9 mouse cellular contexts compared by ENCODE assay signal in the genomic region with DNA sequence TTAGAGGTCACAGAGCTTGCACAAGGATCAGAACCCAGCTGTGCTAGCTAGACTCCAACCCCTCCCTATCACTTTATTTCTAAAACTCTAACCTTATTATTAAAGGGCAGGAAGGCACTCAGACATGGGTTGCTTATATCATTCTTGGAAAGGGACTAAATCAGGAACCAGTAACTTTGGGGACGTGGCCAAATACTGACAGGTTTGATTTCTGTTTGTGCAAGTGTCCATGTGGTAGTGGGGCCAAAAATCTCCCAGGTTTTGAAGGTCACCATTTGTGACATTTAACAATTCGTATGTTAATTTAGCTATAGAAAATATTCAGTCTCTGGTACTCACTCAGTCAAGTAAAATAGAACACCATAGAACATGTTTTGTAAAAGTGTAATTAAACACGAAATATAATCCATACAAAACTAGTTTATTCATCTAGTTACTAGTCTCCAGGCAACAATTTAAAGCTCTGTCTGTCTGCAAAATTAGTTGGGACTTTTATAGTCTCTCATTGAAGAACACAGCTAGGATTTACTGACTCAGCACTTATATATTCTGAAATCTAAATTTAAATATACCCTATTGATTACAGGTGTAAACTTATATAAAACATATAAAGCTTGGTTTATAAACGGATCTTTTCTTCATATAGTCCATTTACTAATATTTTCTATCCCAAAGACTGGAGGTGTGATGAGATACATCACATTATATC. TPM values are rescaled to one million over a fixed set of nuclear protein-coding genes. Genes with fewer than 3 reads are reported as not detected.
DNase-seq lines count a peak whose midpoint lies in the region; ATAC-seq lines count a peak whose summit lies in the region.
"Had no signal": no experiment of that assay in that cellular context is flagged by ENCODE, and none has a peak within 500 bp of the region (broad histone marks: within the 10 kb centered on the region; RNA-seq: fewer than 3 reads in every experiment).

No protein-coding gene starts in this region.

- H3K4me3 ChIP-seq in kidney, embryonic 16.5 days (ENCODE audit: low read length), result no peak overlapping the region; the same call in 1 of the 2 replicates
- H3K4me3 ChIP-seq in forebrain, embryonic 14.5 days (ENCODE audit: low read depth, low read length), result no peak overlapping the region
- H3K4me3 ChIP-seq in midbrain, embryonic 12.5 days, result no peak overlapping the region

- no peaks in the 10 kb centered on the region for H3K36me3 ChIP-seq in kidney, embryonic 16.5 days (ENCODE audit: insufficient read depth, low read length)
- H3K36me3 ChIP-seq in forebrain, embryonic 14.5 days (ENCODE audit: control insufficient read depth, insufficient read depth, low read length), result no peaks in the 10 kb centered on the region
- no peaks in the 10 kb centered on the region for H3K36me3 ChIP-seq in midbrain, embryonic 12.5 days

- 64% methylated on average over 4 of the region's 4 CpGs for WGBS in kidney, embryonic 16.5 days
- 53% methylated on average over 4 of the region's 4 CpGs for WGBS in forebrain, embryonic 14.5 days
- 57% methylated on average over 4 of the region's 4 CpGs for WGBS in midbrain, embryonic 12.5 days

- no peak for ATAC-seq in kidney, embryonic 16.5 days (ENCODE audit: low FRiP score, low TSS enrichment)
- no peak for ATAC-seq in forebrain, embryonic 14.5 days
- ATAC-seq in midbrain, embryonic 12.5 days (ENCODE audit: low FRiP score, low read depth), result no peak

- DNase-seq in cerebellum, adult 8-10 months, result peak; percentile 24
- no peak for DNase-seq in cerebellum, adult 9-11 months
- no peak for DNase-seq in kidney, adult 9 months
- no peak for DNase-seq in forebrain, embryonic 14.5 days (ENCODE audit: low spot score)
- DNase-seq in urinary bladder, postnatal 25 days (ENCODE audit: low spot score), result no peak
- DNase-seq in urinary bladder, postnatal 4 days (ENCODE audit: low spot score in 2 of 2), result no peak
- DNase-seq: kidney, postnatal 4 days had no signal

- no peak overlapping the region for H3K27ac ChIP-seq in kidney, embryonic 16.5 days (ENCODE audit: low read length)
- H3K27ac ChIP-seq in forebrain, embryonic 14.5 days (ENCODE audit: low read depth, low read length), result no peak overlapping the region
- peak overlapping the region; percentile 94; the same call in 1 of the 2 replicates for H3K27ac ChIP-seq in midbrain, embryonic 12.5 days (replicated peaks)

- H3K4me2 ChIP-seq in kidney, embryonic 16.5 days (replicated peaks; ENCODE audit: low read depth, low read length), result peak overlapping the region; percentile 68
- H3K4me2 ChIP-seq in forebrain, embryonic 14.5 days (ENCODE audit: low read length), result peak overlapping the region; percentile 57; the same call in 1 of the 2 replicates
- H3K4me2 ChIP-seq in midbrain, embryonic 12.5 days (replicated peaks), result peak overlapping the region; percentile 55

- no peaks in the 10 kb centered on the region for H3K27me3 ChIP-seq in kidney, embryonic 16.5 days (ENCODE audit: insufficient read depth, low read length)
- no peaks in the 10 kb centered on the region for H3K27me3 ChIP-seq in forebrain, embryonic 14.5 days (replicated peaks; ENCODE audit: control insufficient read depth, insufficient read depth, low read length)
- no peaks in the 10 kb centered on the region for H3K27me3 ChIP-seq in midbrain, embryonic 12.5 days

- H3K9ac ChIP-seq in kidney, embryonic 16.5 days (replicated peaks; ENCODE audit: low read length), result no peak overlapping the region
- H3K9ac ChIP-seq in forebrain, embryonic 14.5 days (ENCODE audit: low read length), result peak overlapping the region; percentile 81; the same call in 1 of the 2 replicates
- H3K9ac ChIP-seq in midbrain, embryonic 12.5 days (replicated peaks), result no peak overlapping the region

- no peaks in the 10 kb centered on the region for H3K9me3 ChIP-seq in kidney, embryonic 16.5 days (ENCODE audit: low read length)
- no peaks in the 10 kb centered on the region for H3K9me3 ChIP-seq in forebrain, embryonic 14.5 days (replicated peaks; ENCODE audit: control insufficient read depth, low read length)
- no peaks in the 10 kb centered on the region for H3K9me3 ChIP-seq in midbrain, embryonic 12.5 days

- H3K4me1 ChIP-seq in kidney, embryonic 16.5 days (ENCODE audit: insufficient read depth, low read length), result no peaks in the 10 kb centered on the region
- no peaks in the 10 kb centered on the region for H3K4me1 ChIP-seq in forebrain, embryonic 14.5 days (ENCODE audit: control insufficient read depth, insufficient read depth, low read length)
- no peaks in the 10 kb centered on the region for H3K4me1 ChIP-seq in midbrain, embryonic 12.5 days

RNA-seq across cellular contexts. Expression of a gene that starts 1.5 kb away (rescaled TPM):
- polyA plus RNA-seq in kidney, embryonic 16.5 days (2015; fragmentation: Nextera tagmentation; extraction: Ambion mirVana), result 25.3 and 26.2 TPM in 2 replicates
- polyA plus RNA-seq in forebrain, embryonic 14.5 days (2014; fragmentation: Nextera tagmentation; extraction: Ambion mirVana), result 23.5 TPM in 2 replicates
- polyA plus RNA-seq in midbrain, embryonic 12.5 days (2016; fragmentation: Nextera tagmentation; extraction: Ambion mirVana), result 35.3 and 39.0 TPM in 2 replicates

RNA-seq across cellular contexts. Expression of a gene that starts 15.2 kb away (rescaled TPM):
- polyA plus RNA-seq in kidney, embryonic 16.5 days (2015; fragmentation: Nextera tagmentation; extraction: Ambion mirVana), result not detected in 2 replicates
- polyA plus RNA-seq in forebrain, embryonic 14.5 days (2014; fragmentation: Nextera tagmentation; extraction: Ambion mirVana), result not detected in 2 replicates
- polyA plus RNA-seq in midbrain, embryonic 12.5 days (2016; fragmentation: Nextera tagmentation; extraction: Ambion mirVana), result not detected in 2 replicates
